In the genomic region with DNA sequence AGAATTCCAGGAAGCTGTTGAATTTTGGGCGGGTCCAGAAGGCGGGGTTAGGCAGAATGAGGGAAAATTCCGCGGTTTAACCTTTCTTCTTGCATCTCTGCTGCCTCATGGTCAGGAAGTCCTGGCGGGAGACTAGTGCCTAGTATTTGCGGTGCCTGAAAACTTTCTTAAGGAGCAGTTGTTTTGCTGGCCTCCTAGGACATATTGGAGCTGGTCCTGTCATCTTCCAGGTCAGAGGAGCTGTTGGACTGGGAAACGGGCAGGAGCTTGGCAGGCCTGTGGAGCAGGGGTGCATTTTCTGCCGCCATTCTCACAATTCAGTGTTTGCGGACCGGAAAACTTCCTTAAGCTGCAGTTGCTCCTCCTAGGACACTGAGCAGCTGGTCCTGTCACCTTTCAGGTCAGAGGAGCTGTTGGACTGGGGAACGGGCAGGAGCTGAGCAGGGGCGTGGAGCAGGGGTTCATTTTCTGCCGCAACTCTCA, we compare ENCODE assay signal across 8 mouse cellular contexts. TPM values are rescaled to one million over a fixed set of nuclear protein-coding genes. Genes with fewer than 3 reads are reported as not detected.
DNase-seq lines count a peak whose midpoint lies in the region; ATAC-seq and TF ChIP-seq lines count a peak whose summit lies in the region.

No protein-coding gene starts in this region.

- peak; percentile 62 for ATAC-seq in intestine, embryonic 15.5 days
- no peak for ATAC-seq in midbrain, embryonic 14.5 days (ENCODE audit: low FRiP score, low TSS enrichment)

- no peaks in the 10 kb centered on the region for H3K4me1 ChIP-seq in kidney, adult 2 months (ENCODE audit: control insufficient read depth, insufficient read depth, low read length)
- no peaks in the 10 kb centered on the region for H3K4me1 ChIP-seq in intestine, embryonic 15.5 days (replicated peaks)
- no peaks in the 10 kb centered on the region for H3K4me1 ChIP-seq in midbrain, embryonic 14.5 days (ENCODE audit: control insufficient read depth, insufficient read depth, low read length)

- no peak for TF ChIP-seq CTCF in kidney, adult 2 months (conservative IDR thresholded peaks at IDR 0.05; ENCODE audit: insufficient read depth, insufficient read length, low read depth, low read length)

- TF ChIP-seq POLR2A in kidney, adult 2 months (IDR thresholded peaks at IDR 0.05; ENCODE audit: low read depth, low read length) = no peak

- 16% methylated on average over 13 of the region's 13 CpGs for WGBS in kidney, adult 2 months
- WGBS in intestine, embryonic 15.5 days = 37% methylated on average over 13 of the region's 13 CpGs
- 43% methylated on average over 13 of the region's 13 CpGs for WGBS in midbrain, embryonic 14.5 days

- DNase-seq in kidney, adult 2 months = no peak
- no peak for DNase-seq in kidney, adult 9 months
- DNase-seq in embryo, embryonic 10.5 days (ENCODE audit: low spot score) = peak; percentile 60
- no peak for DNase-seq in midbrain, embryonic 14.5 days
- no peak for DNase-seq in cerebellum, adult 8-10 months
- no peak for DNase-seq in cerebellum, postnatal 14 days
- DNase-seq in gastrocnemius, postnatal 14 days = no peak

- no peaks in the 10 kb centered on the region for H3K27me3 ChIP-seq in kidney, adult 2 months (replicated peaks; ENCODE audit: control insufficient read depth, insufficient read depth, low read length)
- no peaks in the 10 kb centered on the region for H3K27me3 ChIP-seq in intestine, embryonic 15.5 days (replicated peaks)
- H3K27me3 ChIP-seq in midbrain, embryonic 14.5 days (ENCODE audit: control insufficient read depth, insufficient read depth, low read length) = no peaks in the 10 kb centered on the region

- peak overlapping the region; percentile 31; the same call in 1 of the 2 replicates for H3K9ac ChIP-seq in intestine, embryonic 15.5 days
- no peak overlapping the region for H3K9ac ChIP-seq in midbrain, embryonic 14.5 days (replicated peaks; ENCODE audit: low read length)

- peak overlapping the region; percentile 54 for H3K4me2 ChIP-seq in intestine, embryonic 15.5 days (replicated peaks)
- 0 out of 2 replicates have a peak overlapping the region, but pooled peaks have one; percentile 6 for H3K4me2 ChIP-seq in midbrain, embryonic 14.5 days (ENCODE audit: low read length)

- no peaks in the 10 kb centered on the region for H3K9me3 ChIP-seq in intestine, embryonic 15.5 days
- H3K9me3 ChIP-seq in midbrain, embryonic 14.5 days (ENCODE audit: control insufficient read depth, low read length) = peaks cover 20% of the 10 kb centered on the region

- intact Hi-C loops in gastrocnemius, postnatal 14 days (cut with DNase I; ENCODE audit: low total_unique reads) = no loop called here

- no peak overlapping the region for H3K27ac ChIP-seq in kidney, adult 2 months (ENCODE audit: insufficient read depth, low read depth, low read length)
- no peak overlapping the region for H3K27ac ChIP-seq in intestine, embryonic 15.5 days
- no peak overlapping the region for H3K27ac ChIP-seq in midbrain, embryonic 14.5 days (replicated peaks; ENCODE audit: low read depth, low read length)

- H3K4me3 ChIP-seq in kidney, adult 2 months (ENCODE audit: insufficient read depth, low read depth, low read length) = peak overlapping the region; percentile 23
- peak overlapping the region; percentile 31 for H3K4me3 ChIP-seq in intestine, embryonic 15.5 days (replicated peaks)
- no peak overlapping the region for H3K4me3 ChIP-seq in midbrain, embryonic 14.5 days (replicated peaks; ENCODE audit: low read depth, low read length)

- no peaks in the 10 kb centered on the region for H3K36me3 ChIP-seq in kidney, adult 2 months (ENCODE audit: control insufficient read depth, insufficient read depth, low read length)
- no peaks in the 10 kb centered on the region for H3K36me3 ChIP-seq in intestine, embryonic 15.5 days
- no peaks in the 10 kb centered on the region for H3K36me3 ChIP-seq in midbrain, embryonic 14.5 days (ENCODE audit: control insufficient read depth, insufficient read depth, low read length)

RNA-seq across cellular contexts. Expression of a gene that starts 43.1 kb away (rescaled TPM):
- 0.14 and 0.16 TPM in 2 replicates for polyA plus RNA-seq in kidney, adult 2 months (2012; rRNA removed)
- polyA plus RNA-seq in intestine, embryonic 15.5 days (2015; fragmentation: Nextera tagmentation; extraction: Ambion mirVana) = 4.0 and 5.2 TPM in 2 replicates
- polyA plus RNA-seq in midbrain, embryonic 14.5 days (2014; fragmentation: Nextera tagmentation; extraction: Ambion mirVana) = 5.3 and 6.5 TPM in 2 replicates
- 1 to 10 TPM; 3.5 to 3.8 TPM for total RNA-seq in gastrocnemius, postnatal 14 days (2021)
